Mouse (Mus musculus) kidney, embryonic 15.5 days (tissue): ENCODE results near the gene 1700025G04Rik. TPM values are rescaled to one million over a fixed set of nuclear protein-coding genes. Genes with fewer than 3 reads are reported as not detected.

Experiments used
- ATAC-seq: fragments of 200-750 bp; cut with Nextera tagmentation; replicated peaks from 2 replicates; pipeline ENCODE4 v1.8.0; 2017; ENCODE audit warnings: moderate TSS enrichment; ENCODE audit not compliant: low FRiP score
- H3K27ac ChIP-seq: fragments of 300-500 bp; sonication (generic); 2 replicates; pipeline ENCODE4 v1.5.1; 2015; ENCODE audit warnings: mild to moderate bottlenecking, inconsistent platforms
- H3K27me3 ChIP-seq: fragments of 300-500 bp; sonication (generic); 2 replicates; pipeline ENCODE4 v1.6.1; 2015; ENCODE audit warnings: inconsistent platforms
- H3K36me3 ChIP-seq: fragments of 300-500 bp; sonication (generic); 2 replicates; pipeline ENCODE4 v1.6.1; 2015; ENCODE audit warnings: inconsistent platforms
- H3K4me1 ChIP-seq: fragments of 300-500 bp; sonication (generic); 2 replicates; pipeline ENCODE4 v1.6.1; 2015; ENCODE audit warnings: inconsistent platforms
- H3K4me2 ChIP-seq: fragments of 300-500 bp; sonication (generic); 2 replicates; pipeline ENCODE4 v1.6.1; 2015; ENCODE audit warnings: moderate library complexity, mild to moderate bottlenecking, inconsistent platforms
- H3K4me3 ChIP-seq: fragments of 300-500 bp; sonication (generic); replicated peaks from 2 replicates; pipeline ENCODE4 v1.5.1; 2015; ENCODE audit warnings: mild to moderate bottlenecking, inconsistent platforms
- H3K9ac ChIP-seq: fragments of 300-500 bp; sonication (generic); 2 replicates; pipeline ENCODE4 v1.6.1; 2015; ENCODE audit warnings: mild to moderate bottlenecking, inconsistent platforms
- H3K9me3 ChIP-seq: fragments of 300-500 bp; sonication (generic); replicated peaks from 2 replicates; pipeline ENCODE4 v1.6.1; 2016; ENCODE audit warnings: inconsistent platforms
- WGBS: fragments of 180-500 bp; shearing (Covaris S2); methylation state at CpG from one replicate; pipeline ENCODE4 v1.1.7; 2015; ENCODE audit warnings: mixed read lengths; 5-methylcytosine and 5-hydroxymethylcytosine counted together
- polyA plus RNA-seq: library from polyadenylated mRNA; unstranded; fragments of >200 nt; fragmentation: Nextera tagmentation; extraction: Ambion mirVana; gene quantifications from 2 replicates; pipeline ENCODE4 v1.2.1, GENCODE M21; 2015

The 1700025G04Rik gene
- polyA plus RNA-seq, 1 experiment from 2014 or later = 17.2 TPM

DNA sequence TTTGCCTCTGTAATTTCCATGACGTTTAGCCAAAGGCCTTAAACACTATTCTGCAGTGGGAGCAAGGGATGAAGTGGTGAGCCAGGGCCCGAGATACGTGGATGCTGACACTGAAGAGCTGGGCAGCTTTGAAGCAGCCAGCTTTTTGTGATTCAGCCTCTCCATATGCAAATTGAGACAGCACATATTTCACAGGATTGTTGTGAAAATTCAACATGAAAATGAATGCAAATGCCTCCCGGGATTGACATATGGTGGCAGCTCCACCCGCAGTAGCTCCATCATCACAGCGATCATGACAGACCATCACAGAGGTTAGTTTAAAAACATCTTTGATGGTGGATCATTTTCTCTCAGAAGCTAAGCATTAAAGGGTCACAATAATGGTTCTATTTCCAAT, 85.4 kb downstream of the 1700025G04Rik start:
- ATAC-seq = no peak
- H3K4me3 ChIP-seq = no peak overlapping the region
- no peak overlapping the region for H3K9ac ChIP-seq
- WGBS = 96% methylated on average over 6 of the region's 6 CpGs
- H3K36me3 ChIP-seq = peaks cover 9% of the 10 kb centered on the region; the same call in 1 of the 2 replicates
- no peaks in the 10 kb centered on the region for H3K27me3 ChIP-seq
- no peaks in the 10 kb centered on the region for H3K9me3 ChIP-seq
- no peak overlapping the region for H3K4me2 ChIP-seq
- H3K27ac ChIP-seq = no peak overlapping the region
- peaks cover 7% of the 10 kb centered on the region; the same call in 1 of the 2 replicates for H3K4me1 ChIP-seq

GRCm38 (mm10) chr1:152000461-152000860, 89.5 kb downstream of the 1700025G04Rik start:
- Histone ChIP-seq H3K9ac (no peak overlapping the region), H3K4me2 (no peak overlapping the region), H3K27me3 (no peaks in the 10 kb centered on the region), H3K27ac (no peak overlapping the region), H3K4me3 (no peak overlapping the region), H3K36me3 (no peaks in the 10 kb centered on the region), H3K9me3 (no peaks in the 10 kb centered on the region), H3K4me1 (peaks cover 15% of the 10 kb centered on the region; the same call in 1 of the 2 replicates)
- ATAC-seq = no peak
- 58% methylated on average over 5 of the region's 5 CpGs for WGBS

DNA sequence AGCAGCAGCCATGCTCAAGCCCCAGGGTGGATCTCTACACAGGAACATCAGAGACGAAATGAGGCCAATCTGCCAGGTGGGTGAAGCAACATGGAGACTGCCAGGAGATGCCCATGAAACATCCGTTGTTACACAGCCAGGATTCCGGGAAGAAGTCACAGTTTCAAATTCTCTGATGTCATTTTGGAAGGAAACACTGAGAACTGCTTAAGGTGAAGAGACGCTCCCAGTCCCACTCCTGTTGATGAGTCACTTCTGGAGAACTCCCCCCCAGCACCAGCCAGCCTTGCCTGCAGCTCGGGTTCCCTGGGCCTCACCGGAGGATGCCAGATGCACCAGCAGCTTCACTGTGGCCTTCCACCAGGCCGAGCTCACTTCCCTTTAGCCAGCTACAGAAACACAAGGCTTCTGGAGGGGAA, 90.5 kb downstream of the 1700025G04Rik start:
- WGBS = 66% methylated on average over 7 of the region's 7 CpGs
- no peaks in the 10 kb centered on the region for H3K36me3 ChIP-seq
- H3K27me3 ChIP-seq = no peaks in the 10 kb centered on the region
- H3K4me2 ChIP-seq = no peak overlapping the region
- peaks cover 15% of the 10 kb centered on the region; the same call in 1 of the 2 replicates for H3K4me1 ChIP-seq
- H3K9ac ChIP-seq = no peak overlapping the region
- no peak overlapping the region for H3K4me3 ChIP-seq
- H3K9me3 ChIP-seq = no peaks in the 10 kb centered on the region
- H3K27ac ChIP-seq = no peak overlapping the region
- 0 out of 2 replicates have a peak, but pooled peaks have one; percentile 18 for ATAC-seq

- no peak for ATAC-seq
- Histone ChIP-seq H3K4me1 (peaks cover 15% of the 10 kb centered on the region; the same call in 1 of the 2 replicates), H3K27ac (no peak overlapping the region), H3K4me2 (no peak overlapping the region), H3K27me3 (no peaks in the 10 kb centered on the region), H3K9me3 (no peaks in the 10 kb centered on the region), H3K36me3 (no peaks in the 10 kb centered on the region), H3K4me3 (no peak overlapping the region), H3K9ac (no peak overlapping the region)
- WGBS = 84% methylated on average over 8 of the region's 8 CpGs
Observed at GRCm38 (mm10) chr1:151998721-151999206, 91.2 kb downstream of the 1700025G04Rik start.

DNA sequence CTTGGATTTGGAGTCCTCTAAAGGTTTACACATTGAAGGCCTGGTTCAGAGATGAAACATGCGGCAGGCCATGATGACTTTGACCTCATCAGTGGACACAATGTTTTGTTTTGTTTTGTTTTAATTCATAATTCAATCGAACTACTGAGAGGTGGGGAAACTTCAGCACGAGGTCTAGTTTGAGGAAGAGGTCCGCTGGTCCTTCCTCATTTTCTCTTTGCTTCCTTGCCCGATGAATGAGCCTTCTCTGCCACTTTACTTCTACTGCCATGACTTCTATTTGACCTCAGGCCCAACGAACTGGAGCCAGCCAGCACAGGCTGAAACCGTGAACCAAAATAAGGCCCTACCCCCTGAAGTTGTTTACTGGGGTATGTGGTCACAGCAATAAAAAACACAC, 92.3 kb downstream of the 1700025G04Rik start:
- Histone ChIP-seq H3K9me3 (no peaks in the 10 kb centered on the region), H3K36me3 (no peaks in the 10 kb centered on the region), H3K27me3 (no peaks in the 10 kb centered on the region), H3K4me1 (peaks cover 15% of the 10 kb centered on the region; the same call in 1 of the 2 replicates), H3K4me2 (no peak overlapping the region), H3K9ac (no peak overlapping the region), H3K27ac (no peak overlapping the region), H3K4me3 (no peak overlapping the region)
- WGBS = 64% methylated on average over 7 of the region's 7 CpGs
- no peak for ATAC-seq

DNA sequence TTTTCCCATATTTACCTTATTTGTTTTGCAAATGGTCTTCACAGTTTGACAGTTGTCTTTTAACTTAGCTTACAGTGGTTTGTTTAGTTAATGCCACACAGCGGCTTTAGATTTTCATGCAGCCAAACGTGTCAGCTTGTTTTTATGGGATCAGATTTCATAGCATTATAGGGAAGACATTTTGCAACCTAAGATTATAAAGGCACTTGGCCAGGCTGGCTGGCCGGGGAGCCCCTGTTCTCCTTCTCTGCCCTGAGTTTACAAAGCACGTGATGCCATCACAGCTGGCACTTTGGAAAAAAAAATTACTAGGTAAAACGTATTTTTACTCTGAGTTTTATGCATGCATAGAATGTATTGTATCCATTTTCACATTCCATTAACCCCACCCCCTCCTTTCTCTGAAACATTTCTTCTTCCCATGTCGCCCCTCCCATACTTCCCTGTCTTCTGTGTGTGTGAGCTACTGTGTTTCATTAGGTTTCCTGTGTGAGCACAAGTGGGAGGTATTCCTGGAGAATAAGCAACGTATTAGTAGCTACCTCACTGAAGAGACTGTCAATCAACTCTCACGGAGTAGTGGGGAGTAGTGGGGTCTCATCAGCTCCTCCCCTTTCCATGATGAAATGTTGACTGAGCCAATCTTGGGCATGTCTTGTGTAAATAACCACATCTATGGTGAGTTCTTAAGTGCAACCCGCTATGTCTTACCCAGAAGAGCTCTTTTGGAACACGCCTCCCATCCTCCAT, 93.8 kb downstream of the 1700025G04Rik start:
- H3K36me3 ChIP-seq = no peaks in the 10 kb centered on the region
- H3K27me3 ChIP-seq = no peaks in the 10 kb centered on the region
- 59% methylated on average over 10 of the region's 10 CpGs for WGBS
- no peak overlapping the region for H3K4me3 ChIP-seq
- H3K27ac ChIP-seq = no peak overlapping the region
- peaks cover 15% of the 10 kb centered on the region; the same call in 1 of the 2 replicates for H3K4me1 ChIP-seq
- no peaks in the 10 kb centered on the region; the same call in 1 of the 2 replicates for H3K9me3 ChIP-seq
- peak; percentile 46; the same call in 1 of the 2 replicates for ATAC-seq
- no peak overlapping the region for H3K9ac ChIP-seq
- H3K4me2 ChIP-seq = no peak overlapping the region

DNA sequence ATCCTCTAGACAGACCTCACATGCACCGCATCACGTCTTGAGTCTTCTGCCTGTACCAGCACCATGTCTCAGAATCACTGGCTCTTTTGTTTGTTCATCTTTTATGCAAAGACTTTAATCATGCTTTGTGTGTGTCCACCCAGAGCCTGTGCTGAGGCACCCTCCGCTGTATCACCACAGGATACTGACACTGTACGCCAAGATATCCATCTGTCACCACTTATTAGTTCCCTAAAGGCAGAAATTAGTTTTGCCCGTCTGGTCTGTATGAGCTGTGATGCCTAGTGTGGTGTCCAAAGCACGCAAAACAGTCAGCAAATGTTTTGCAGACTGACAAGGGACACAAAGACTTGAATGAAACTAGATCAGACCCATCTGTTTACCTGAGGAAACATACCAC, 95.7 kb downstream of the 1700025G04Rik start:
- Histone ChIP-seq H3K36me3 (no peaks in the 10 kb centered on the region), H3K9ac (no peak overlapping the region), H3K27me3 (no peaks in the 10 kb centered on the region), H3K4me1 (peaks cover 10% of the 10 kb centered on the region; the same call in 1 of the 2 replicates), H3K27ac (no peak overlapping the region), H3K4me2 (no peak overlapping the region), H3K9me3 (no peaks in the 10 kb centered on the region; the same call in 1 of the 2 replicates), H3K4me3 (no peak overlapping the region)
- no peak for ATAC-seq
- WGBS = 89% methylated on average over 6 of the region's 6 CpGs

- Histone ChIP-seq H3K9ac (no peak overlapping the region), H3K27me3 (no peaks in the 10 kb centered on the region), H3K9me3 (no peaks in the 10 kb centered on the region; the same call in 1 of the 2 replicates), H3K4me3 (no peak overlapping the region), H3K4me2 (no peak overlapping the region), H3K36me3 (no peaks in the 10 kb centered on the region), H3K4me1 (peaks cover 18% of the 10 kb centered on the region), H3K27ac (no peak overlapping the region)
- 95% methylated on average over 4 of the region's 4 CpGs for WGBS
- no peak for ATAC-seq
Observed at GRCm38 (mm10) chr1:151991505-151991904, 98.4 kb downstream of the 1700025G04Rik start.

GRCm38 (mm10) chr1:151990615-151991014, 99.3 kb downstream of the 1700025G04Rik start:
- Histone ChIP-seq H3K9ac (no peak overlapping the region), H3K4me3 (no peak overlapping the region), H3K4me2 (no peak overlapping the region), H3K27me3 (no peaks in the 10 kb centered on the region), H3K4me1 (peaks cover 19% of the 10 kb centered on the region), H3K36me3 (no peaks in the 10 kb centered on the region), H3K9me3 (no peaks in the 10 kb centered on the region; the same call in 1 of the 2 replicates), H3K27ac (no peak overlapping the region)
- ATAC-seq = no peak
- WGBS = 71% methylated on average over 4 of the region's 4 CpGs

DNA sequence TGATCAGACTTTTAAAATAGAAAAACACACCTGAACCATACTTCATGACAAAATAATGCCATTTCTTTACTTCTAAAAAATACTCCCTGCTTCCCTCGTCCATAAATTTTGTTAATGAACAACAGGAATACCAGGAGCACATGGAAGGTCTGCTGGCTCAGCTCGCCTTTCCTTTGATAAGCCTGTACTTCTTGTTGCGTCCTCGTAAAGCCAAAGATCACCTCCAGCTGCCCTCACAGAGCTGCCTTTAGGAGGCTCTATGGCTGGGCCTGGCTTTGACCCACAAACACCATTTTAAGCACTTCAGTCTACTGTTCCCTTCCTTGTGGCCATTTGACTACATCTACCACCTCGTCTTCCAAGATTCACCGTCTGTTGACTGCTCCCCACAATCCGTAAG, 101.2 kb downstream of the 1700025G04Rik start:
- no peak for ATAC-seq
- WGBS = 54% methylated on average over 7 of the region's 7 CpGs
- H3K4me3 ChIP-seq = no peak overlapping the region
- H3K27ac ChIP-seq = no peak overlapping the region
- H3K36me3 ChIP-seq = no peaks in the 10 kb centered on the region
- H3K4me2 ChIP-seq = no peak overlapping the region
- peaks cover 19% of the 10 kb centered on the region for H3K4me1 ChIP-seq
- no peak overlapping the region for H3K9ac ChIP-seq
- no peaks in the 10 kb centered on the region for H3K27me3 ChIP-seq
- no peaks in the 10 kb centered on the region; the same call in 1 of the 2 replicates for H3K9me3 ChIP-seq

DNA sequence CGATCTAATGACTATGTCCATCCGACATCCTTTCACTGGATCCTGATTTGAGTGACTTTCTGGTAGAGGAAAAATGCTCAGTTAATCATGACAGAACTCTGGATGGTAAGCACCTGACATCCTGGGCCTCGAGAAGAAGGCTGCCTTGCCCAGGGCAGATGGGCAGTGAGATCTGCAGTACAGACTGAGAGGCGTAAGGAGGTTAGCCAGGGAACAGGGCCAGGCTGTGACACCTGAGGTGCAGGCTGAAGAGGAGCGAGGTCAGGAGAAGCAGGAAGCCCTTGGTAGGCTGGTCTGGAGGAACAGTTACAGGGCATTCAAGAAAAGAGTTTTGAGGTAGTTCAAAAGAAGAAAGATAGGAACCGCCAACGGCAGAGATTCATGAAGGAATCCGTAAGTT, 101.9 kb downstream of the 1700025G04Rik start:
- H3K27me3 ChIP-seq = no peaks in the 10 kb centered on the region
- no peak overlapping the region for H3K4me2 ChIP-seq
- H3K36me3 ChIP-seq = no peaks in the 10 kb centered on the region
- no peak overlapping the region for H3K27ac ChIP-seq
- no peak overlapping the region for H3K4me3 ChIP-seq
- WGBS = 79% methylated on average over 8 of the region's 8 CpGs
- no peaks in the 10 kb centered on the region; the same call in 1 of the 2 replicates for H3K9me3 ChIP-seq
- H3K4me1 ChIP-seq = peaks cover 19% of the 10 kb centered on the region
- no peak for ATAC-seq
- no peak overlapping the region for H3K9ac ChIP-seq

- H3K4me2 ChIP-seq = no peak overlapping the region
- H3K27me3 ChIP-seq = no peaks in the 10 kb centered on the region
- whole genome bisulfite sequencing = 64% methylated on average over 11 of the region's 11 CpGs
- no peak overlapping the region for H3K4me3 ChIP-seq
- H3K4me1 ChIP-seq = peaks cover 19% of the 10 kb centered on the region
- no peak overlapping the region for H3K9ac ChIP-seq
- no peaks in the 10 kb centered on the region for H3K36me3 ChIP-seq
- no peaks in the 10 kb centered on the region for H3K9me3 ChIP-seq
- H3K27ac ChIP-seq = no peak overlapping the region
- no peak for ATAC-seq
Observed at GRCm38 (mm10) chr1:151986024-151986778, 103.7 kb downstream of the 1700025G04Rik start.
